Mouse (Mus musculus): ENCODE measurements around the gene Ric1. TPM values are rescaled to one million over a fixed set of nuclear protein-coding genes. Genes with fewer than 3 reads are reported as not detected.
"Not testable (repeated sequence)": the region's sequence is repeated elsewhere in the genome, so short reads cannot be mapped to it uniquely, and the experiment has no call there.

The Ric1 gene
- total RNA-seq, 2 experiments from 2014 or later: 19.0 to 21.6 TPM

DNA sequence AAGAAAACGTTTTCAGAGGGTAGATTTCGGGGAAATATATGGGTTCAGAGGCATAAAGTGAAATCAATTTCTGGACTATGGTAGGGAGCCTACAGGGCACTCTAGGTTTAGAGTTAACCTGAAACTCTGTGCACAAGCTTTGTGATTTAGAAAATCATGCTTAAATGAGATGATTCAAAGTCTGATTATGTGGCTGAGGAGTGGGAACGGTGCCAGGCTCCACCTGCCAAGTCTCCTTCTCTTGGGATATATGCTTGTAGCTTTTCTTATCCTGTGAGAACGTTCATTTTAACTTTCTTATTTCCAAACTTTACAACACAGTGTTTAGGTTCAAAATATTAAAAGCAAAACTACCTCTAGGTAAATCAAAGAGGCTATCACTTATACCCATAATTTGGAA is 2.5 kb downstream of the Ric1 start:
- ATAC-seq (replicated peaks; ENCODE audit: poor library complexity): no peak

DNA sequence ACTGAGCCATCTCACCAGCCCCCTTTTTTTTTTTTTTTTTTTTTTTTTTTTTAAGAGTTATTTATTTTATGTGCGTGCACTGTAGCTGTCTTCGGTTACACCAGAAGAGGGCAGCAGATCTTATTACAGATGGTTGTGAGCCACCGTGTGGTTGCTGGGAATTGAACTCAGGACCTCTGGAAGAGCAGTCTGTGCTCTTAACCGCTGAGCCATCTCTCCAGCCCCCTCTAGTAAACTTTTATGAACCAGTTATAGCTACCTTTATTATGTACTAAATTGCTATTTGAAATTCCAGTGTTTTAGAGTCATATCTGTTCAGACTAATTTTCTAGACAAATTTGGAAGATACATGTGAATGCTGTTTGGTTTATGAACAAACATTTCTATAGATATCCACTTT is 3.5 kb downstream of the Ric1 start:
- ATAC-seq (replicated peaks; ENCODE audit: poor library complexity): not testable (repeated sequence)

DNA sequence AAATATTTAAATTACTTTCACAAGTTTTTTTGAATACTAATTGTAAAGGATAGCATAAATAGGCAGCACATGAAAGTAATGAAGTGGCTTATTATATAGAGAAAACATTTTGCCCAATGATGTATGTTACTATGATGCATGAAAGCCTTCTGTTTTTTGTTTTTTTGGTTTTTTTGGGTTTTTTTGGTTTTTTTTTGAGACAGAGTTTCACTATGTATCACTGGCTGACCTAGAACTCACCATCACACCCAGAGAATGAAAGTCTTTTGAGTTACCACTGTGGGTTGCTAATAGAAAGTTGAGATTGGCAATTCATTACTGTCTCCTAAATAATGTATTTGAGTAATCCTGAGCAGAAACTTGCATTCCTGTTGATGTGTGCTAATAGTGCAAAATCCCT is 4.8 kb downstream of the Ric1 start:
- ATAC-seq (replicated peaks; ENCODE audit: poor library complexity): no peak

DNA sequence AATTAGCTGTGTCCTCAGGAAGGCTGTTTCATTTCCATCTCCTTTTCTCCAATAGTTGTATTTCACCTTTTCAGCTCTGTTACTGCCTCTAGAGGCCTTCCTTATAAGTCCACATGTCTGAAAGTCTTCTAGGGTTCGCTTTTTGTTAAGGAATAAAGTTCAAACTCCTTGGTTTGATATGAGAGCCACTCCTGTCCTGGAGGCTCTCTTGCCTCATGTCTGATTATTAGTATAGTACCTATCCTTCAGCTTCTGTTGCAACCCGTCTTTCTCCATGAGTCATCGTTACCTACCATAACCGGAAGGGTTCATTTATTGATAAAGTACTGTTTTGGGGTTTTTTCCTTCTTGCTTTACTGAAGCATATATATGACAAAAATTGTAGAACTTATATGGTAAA is 5.2 kb downstream of the Ric1 start:
- no peak for ATAC-seq (replicated peaks; ENCODE audit: poor library complexity)

DNA sequence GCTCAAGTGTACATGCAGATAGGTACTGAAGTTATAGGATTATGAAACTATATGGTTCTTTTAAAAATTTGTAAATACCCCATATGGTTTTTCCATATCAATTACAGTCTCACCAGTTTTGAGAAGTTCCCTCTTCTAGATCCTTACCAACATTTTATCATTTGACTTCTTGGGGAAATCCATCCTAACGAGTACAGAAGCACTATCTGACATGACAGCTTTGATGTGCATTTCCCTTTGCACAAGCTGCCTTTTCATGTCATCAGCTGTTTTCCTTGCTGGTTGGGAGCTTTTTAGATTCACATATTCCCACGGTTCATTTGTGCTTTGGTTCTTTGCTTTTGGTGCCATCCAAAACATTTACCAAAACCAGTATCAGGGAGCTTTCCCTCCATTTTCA is 6.5 kb downstream of the Ric1 start:
- no peak for ATAC-seq (replicated peaks; ENCODE audit: poor library complexity)

DNA sequence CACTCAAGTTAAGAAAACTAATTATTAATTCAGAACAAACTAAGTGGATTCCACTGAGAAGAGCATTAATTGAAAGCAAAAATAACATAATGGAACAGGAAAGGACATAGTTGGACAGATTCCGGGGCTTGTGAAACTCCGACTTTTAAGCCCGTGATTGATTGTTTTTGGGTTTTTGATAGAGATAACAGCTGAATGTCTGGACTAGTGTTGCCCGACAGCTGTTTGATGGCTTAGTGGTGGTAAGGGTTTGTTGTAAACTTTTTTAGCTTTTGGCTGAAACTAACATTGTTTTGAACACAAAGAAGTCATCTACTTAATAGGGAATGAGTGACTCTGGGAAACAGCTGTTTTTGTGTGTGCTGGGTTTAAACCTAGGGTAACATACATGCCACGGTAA is 11.9 kb downstream of the Ric1 start:
- no peak for ATAC-seq (replicated peaks; ENCODE audit: poor library complexity)

DNA sequence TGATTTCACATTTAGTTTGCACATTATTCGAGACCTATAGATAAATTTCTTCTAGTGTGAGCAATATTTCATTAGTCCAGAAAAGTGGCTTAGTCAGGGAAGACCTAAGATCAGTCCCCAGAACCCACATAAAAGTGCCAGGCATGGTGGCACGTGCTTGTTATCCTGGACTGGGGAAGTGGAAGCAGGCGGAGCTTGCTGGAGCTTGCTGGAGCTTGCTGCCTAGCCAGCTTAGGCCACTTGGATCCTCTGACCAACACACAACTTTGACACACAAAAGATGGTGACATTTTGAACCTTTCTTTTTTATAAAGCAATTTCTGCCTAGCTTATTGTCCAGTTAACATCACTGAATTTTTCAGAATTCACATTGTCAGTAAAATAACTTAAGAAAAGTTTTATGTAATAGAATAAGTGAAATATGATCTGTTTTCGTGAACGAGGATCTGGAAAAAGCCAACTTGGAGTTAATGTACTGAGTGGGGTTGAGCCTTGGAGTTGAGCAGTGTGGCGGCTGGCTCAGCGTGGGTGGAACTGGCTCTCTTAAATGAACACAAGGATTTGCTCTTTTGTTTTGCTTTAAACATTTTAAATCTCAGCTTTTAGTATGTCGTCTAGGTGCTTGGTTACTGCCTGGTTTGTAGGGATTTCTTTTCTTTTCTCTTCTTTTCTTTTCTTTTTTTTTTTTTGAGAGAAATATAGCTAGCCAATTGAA is 20.3 kb downstream of the Ric1 start:
- no peak for ATAC-seq (replicated peaks; ENCODE audit: poor library complexity)

DNA sequence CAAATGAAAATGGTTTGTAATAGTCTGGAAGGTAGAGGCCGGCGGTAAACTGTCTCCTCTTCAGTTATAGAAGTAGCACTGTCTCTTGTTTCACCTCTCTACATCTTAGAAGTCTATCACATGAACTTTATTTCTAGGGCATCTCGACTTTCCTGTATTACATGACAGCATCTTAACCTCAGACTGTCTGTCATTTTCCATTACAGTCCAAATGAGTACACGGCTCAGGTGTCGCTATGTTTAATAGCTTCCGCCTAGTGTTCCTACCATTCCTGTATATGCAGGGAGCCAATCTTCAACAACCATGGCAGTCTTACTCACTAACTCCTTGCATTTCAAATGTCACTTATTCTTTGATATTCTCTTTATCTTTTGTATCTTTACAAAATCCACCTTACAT is 21.9 kb downstream of the Ric1 start:
- no peak for ATAC-seq (replicated peaks; ENCODE audit: poor library complexity)

DNA sequence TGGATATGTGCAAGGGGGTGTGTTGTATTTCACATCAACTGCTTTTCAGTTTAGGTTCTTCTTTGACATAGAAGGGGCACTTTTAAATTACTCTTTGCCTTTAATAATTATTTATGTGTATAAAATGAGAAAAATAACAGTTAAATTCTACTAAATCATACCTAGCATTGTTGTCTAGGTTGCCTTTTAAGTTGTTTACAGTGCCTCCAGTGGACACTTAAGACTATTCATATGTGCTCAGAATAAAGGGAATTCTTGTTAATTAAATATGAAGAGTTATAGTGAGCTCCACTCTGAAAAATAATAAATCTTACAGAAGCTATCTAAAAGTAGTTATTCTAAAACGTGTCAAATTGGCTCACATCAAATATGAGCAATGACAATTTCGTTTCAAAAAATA is 28.5 kb downstream of the Ric1 start:
- no peak for ATAC-seq (replicated peaks; ENCODE audit: poor library complexity)

DNA sequence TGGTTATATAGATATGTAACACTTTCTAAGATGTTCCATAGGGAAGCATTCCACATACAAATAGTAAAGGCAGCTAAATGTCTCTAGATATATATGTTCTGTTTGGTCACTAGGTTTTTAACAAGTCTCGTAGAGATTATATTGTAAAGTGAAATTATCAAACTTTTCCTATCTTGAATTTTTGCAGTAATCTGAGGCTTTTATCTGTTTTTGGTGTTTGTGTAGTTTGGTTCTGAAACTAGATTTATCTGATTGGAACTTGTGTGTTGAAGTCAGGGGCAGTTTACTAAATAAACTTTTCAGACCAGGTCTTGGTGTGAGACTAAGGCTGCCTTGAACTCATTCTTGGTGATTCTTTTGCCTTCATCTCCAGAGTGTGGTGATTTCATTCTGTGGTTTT is 29.0 kb downstream of the Ric1 start:
- ATAC-seq (replicated peaks; ENCODE audit: poor library complexity): no peak

DNA sequence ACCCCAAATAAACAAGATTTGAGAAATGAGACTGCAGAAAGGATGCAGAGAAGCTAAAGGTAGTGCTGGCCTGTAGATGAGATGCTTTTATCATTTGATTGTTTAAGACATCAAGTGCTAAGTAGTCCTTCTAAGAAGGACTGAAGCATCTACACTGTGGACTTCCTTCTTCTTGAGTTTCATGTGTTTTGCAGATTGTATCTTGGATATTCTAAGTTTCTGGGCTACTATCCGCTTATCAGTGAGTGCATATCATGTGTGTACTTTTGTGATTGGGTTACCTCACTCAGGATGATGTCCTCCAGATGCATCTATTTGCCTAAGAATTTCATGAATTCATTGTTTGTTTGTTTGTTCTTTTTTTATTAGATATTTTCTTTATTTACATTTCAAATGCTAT is 29.9 kb downstream of the Ric1 start:
- not testable (repeated sequence) for ATAC-seq (replicated peaks; ENCODE audit: poor library complexity)

DNA sequence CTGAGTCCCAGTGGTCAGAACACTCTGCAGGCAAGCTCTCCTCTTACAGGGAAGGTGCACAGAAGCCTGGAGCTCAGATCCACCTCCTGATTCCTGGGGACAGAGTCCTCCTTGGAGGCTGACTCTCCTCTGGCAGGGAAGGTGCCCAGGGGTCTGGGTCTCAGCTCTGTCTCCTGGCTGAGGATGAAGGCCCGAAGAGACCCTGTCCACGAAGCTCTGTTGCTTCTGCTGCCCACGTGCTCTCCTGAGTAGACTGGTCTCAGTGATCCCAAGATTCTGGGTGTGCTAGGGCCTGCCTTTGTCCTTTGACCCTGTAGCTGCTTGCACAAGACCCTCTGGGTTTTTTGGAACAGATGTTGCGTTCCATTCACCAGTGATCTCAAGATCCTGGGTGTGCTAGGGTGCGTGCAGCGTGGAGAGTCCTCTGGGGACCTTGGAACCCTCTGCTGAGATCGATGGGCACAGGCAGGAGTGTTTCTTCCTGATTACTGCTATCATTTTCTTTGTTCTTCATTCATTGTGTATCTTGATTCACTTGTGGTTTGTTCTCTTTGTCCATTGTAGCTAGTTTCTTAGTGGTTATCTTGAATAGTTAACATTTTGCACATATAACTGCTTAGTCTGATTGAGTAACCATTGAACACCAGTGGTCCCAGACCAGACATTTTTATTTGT is 35.2 kb downstream of the Ric1 start:
- not testable (repeated sequence) for ATAC-seq (replicated peaks; ENCODE audit: poor library complexity)

DNA sequence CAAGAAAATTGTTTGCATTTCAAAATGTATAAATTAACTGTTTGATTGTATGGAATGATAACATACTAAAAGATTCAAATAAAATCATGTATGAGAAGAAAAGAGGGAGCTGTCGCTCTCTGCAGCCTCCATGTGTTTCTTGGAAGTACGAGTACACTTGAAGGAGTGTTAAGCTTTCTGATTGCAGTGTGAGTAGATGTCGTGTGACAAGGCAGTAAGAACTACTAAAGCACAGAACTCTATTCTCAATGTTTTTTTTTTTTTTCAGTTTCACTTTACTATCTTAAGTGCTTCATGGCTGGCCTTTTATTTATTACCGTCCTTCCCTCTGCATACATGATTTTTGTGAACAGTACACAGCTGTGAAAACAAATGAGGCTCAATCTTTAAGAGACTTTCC is 40.1 kb downstream of the Ric1 start:
- no peak for ATAC-seq (replicated peaks; ENCODE audit: poor library complexity)

DNA sequence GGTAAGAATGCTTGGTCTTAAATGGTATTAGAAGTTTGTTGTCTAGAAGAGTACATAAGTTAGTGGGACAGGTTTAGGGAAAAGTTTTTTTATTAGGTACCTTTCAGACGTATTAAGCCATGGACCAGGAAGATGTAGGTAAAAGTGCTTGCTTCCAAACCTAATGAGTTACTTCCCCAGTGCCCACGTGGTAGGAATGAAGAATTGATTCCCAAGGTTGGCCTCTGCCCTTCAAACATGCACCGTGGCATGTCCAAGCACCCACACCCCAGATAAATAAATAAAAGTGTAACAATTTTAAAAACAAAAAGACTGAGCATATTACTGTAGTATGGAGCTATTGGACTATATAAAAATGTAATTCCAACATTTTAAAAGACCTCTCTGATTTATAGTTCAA is 40.5 kb downstream of the Ric1 start:
- ATAC-seq (replicated peaks; ENCODE audit: poor library complexity): no peak

DNA sequence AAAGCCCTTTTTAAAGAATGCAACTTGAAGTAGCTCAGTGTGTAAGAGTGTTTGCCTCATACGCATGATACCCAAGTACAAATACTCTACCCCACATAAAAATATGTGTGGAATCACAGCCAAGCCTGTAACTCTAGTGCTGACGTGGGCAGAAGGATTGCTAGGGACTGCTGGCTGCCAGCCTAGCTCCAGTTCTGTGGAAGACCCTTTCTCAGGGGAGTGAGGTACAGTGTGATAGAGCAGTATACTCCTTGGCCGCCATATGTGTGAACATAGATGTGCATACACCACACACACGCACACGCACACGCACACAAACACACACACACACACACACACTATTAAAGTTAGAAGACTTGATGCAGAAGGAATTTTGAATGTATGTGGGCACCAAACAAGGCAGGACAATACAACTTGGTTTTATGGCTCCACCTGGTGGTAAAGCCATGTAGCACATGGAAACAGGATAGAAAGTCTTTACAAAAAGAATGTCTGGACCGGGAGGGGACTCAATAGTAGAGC is 41.2 kb downstream of the Ric1 start:
- ATAC-seq (replicated peaks; ENCODE audit: poor library complexity): peak; percentile 79

DNA sequence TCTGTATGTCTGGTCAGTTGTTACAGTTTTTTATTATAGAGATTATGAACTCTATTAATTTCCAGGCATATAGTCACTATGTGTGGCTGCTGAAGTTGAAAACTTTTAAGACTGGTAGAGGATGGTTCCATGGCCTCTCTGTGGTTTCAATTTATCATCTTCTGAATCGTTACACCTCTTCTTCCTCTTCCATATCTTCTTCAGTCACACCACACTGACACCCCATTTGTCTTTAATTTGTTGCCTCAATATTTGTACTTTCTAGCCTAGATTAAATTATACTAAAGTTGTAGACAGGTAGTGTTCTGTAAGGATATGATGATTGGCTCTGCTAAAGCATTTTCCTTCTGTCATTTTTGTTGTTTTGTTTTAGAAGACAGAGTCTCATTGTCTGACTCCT is 44.4 kb downstream of the Ric1 start:
- no peak for ATAC-seq (replicated peaks; ENCODE audit: poor library complexity)

DNA sequence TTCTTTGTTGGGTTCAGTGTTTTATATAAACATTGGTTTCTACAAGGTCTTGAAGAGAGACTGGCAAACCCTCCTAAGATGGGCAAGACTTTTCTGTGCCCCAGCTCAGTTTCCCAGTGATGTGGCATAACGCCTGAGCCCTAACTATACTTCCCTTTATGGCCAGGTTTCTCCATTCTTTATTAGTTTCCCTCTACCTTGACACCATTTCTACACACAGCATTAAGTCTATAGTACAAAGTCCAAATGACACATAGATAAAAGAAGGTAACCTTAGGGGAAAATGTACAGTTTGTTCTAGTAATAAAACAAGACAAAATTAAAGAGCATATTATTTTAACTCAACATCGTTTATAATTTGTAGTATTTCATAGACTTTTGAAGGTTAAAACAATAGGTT is 60.4 kb downstream of the Ric1 start:
- no peak for ATAC-seq (replicated peaks; ENCODE audit: poor library complexity)

DNA sequence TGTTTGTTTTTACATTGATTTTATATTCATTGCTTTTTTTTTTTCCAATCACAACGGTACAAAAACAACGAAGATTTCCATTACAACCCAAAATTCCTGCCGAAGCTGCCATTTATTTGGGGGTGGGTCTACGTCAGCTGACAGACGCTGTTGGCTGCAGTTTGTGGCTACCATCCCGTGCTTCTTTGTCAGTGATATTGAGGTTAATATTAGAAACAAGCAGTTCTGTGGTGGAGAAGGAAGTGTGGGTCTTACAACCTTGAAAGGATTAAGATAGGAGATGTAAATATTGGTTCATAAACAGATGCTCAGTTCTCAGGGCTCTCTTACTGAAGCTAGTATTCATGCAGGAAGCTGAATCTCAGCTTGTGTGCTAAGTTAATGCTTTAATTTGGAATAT is 61.7 kb downstream of the Ric1 start:
- no peak for ATAC-seq (replicated peaks; ENCODE audit: poor library complexity)

DNA sequence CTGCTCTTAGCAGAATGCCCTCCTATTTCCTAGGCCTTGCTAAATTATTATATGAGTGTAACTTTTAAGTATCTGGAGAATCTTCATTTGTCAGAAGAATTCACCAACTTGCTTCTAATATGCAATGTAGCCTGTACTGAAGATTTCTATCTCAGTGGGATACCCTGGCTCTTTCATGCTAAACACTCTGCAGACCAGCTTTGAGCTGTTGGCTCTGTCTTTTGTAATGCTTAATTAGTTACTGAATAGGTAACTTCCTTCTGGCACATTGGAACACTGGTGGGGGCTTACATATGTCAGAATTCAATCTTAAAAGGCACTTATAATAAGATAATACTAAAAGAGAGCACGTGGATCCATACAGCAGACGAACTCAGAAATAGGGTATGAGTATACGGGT is 71.7 kb downstream of the Ric1 start:
- not testable (repeated sequence) for ATAC-seq (replicated peaks; ENCODE audit: poor library complexity)

DNA sequence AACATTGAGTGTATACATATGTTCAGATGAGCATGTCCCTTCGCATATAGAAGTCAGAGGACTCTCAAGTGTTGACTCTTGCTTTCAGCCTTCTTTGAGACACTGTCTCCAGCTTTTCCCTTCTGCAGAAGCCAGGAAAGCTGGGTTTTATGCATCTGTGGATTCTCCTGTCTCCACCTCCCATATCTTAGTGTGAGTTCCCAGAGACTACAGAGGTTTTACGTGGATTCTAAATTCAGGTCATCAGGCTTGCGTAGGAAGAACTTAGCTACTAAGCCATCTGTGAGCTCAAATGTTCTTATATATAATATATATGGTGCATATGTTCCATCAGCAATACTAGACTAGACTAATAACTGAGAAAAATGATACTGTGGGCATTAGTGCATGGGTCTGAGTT is 74.2 kb downstream of the Ric1 start:
- no peak for ATAC-seq (replicated peaks; ENCODE audit: poor library complexity)

DNA sequence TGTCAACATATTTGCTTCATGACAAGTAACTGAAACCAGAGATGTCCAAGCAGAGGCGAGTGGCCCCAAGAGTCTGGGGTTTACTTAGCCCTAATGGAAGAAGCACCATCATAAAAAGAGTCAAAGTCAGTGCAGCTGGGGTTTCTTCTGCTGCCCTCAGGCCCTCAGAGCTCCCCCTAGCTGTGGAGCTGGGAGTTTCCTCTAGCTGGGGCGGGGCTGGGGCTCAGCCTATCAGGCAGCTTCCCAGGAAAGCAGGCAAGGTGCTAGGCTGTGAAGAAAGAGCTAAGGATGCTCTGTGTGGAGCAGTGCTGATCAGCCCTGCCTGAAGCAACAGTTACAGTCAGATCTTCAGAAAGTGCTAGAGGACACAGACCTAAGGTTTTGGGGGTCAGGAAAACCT is 74.9 kb downstream of the Ric1 start:
- peak; percentile 85 for ATAC-seq (replicated peaks; ENCODE audit: poor library complexity)

DNA sequence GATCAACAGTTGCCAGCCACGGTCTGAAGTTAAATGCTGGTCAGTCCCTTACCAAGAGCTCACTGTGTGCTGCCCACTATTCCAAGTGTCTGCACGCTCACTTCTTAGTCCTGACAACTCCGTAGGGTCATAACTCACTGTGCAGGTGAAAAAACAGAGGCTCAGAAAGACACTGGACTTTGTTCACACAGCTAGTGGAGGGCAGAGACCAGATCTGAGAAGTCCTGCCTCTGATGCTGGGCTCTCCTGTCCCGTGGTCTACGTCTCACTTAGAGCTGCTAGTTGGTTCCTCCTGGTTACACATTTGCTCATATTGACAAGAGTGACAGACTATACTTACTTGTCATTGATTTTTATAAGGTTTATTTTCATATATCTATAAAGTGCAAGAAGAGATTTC is 76.9 kb downstream of the Ric1 start:
- no peak for ATAC-seq (replicated peaks; ENCODE audit: poor library complexity)

Measured in megakaryocyte progenitor cell, adult 5-6 weeks (primary cell).